Mouse (Mus musculus): ENCODE data around the gene Naaa. TPM values are rescaled to one million over a fixed set of nuclear protein-coding genes. Genes with fewer than 3 reads are reported as not detected.

Gene Naaa
- polyA plus RNA-seq, 1 experiment from 2014 or later: 14.6 TPM

- 96% methylated on average over 3 of the region's 3 CpGs for WGBS
- Histone ChIP-seq H3K9me3 (no peaks in the 10 kb centered on the region), H3K4me2 (no peak overlapping the region), H3K9ac (no peak overlapping the region), H3K36me3 (no peaks in the 10 kb centered on the region), H3K4me3 (no peak overlapping the region), H3K27ac (replicated peaks) (no peak overlapping the region), H3K27me3 (no peaks in the 10 kb centered on the region), H3K4me1 (replicated peaks) (no peaks in the 10 kb centered on the region)
- ATAC-seq (ENCODE audit: low read depth): no peak
These were observed 48.5 kb downstream of the Naaa start for GRCm38 (mm10) chr5:92229514-92229913.

GRCm38 (mm10) chr5:92228776-92229175 lies 49.2 kb downstream of the Naaa start:
- Histone ChIP-seq H3K4me2 (no peak overlapping the region), H3K27ac (replicated peaks) (no peak overlapping the region), H3K4me3 (no peak overlapping the region)

GRCm38 (mm10) chr5:92227782-92228181 lies 50.2 kb downstream of the Naaa start:
- no peak overlapping the region for H3K4me2 ChIP-seq
- H3K4me3 ChIP-seq: no peak overlapping the region
- no peaks in the 10 kb centered on the region for H3K9me3 ChIP-seq
- H3K27ac ChIP-seq (replicated peaks): no peak overlapping the region
- WGBS: 94% methylated on average over 7 of the region's 7 CpGs
- no peaks in the 10 kb centered on the region for H3K4me1 ChIP-seq (replicated peaks)
- no peak overlapping the region for H3K9ac ChIP-seq
- ATAC-seq (ENCODE audit: low read depth): no peak
- no peaks in the 10 kb centered on the region for H3K36me3 ChIP-seq
- H3K27me3 ChIP-seq: no peaks in the 10 kb centered on the region

More at GRCm38 (mm10) chr5:92228776-92229175, 49.2 kb downstream of the Naaa start:
- Histone ChIP-seq H3K27me3 (no peaks in the 10 kb centered on the region), H3K4me1 (replicated peaks) (no peaks in the 10 kb centered on the region), H3K9me3 (no peaks in the 10 kb centered on the region), H3K36me3 (no peaks in the 10 kb centered on the region), H3K9ac (no peak overlapping the region)
- WGBS: 48% methylated on average over 10 of the region's 10 CpGs
- ATAC-seq (ENCODE audit: low read depth): no peak

- WGBS: 91% methylated on average over 8 of the region's 8 CpGs
- Histone ChIP-seq H3K4me2 (no peak overlapping the region), H3K9me3 (no peaks in the 10 kb centered on the region), H3K27me3 (no peaks in the 10 kb centered on the region), H3K36me3 (no peaks in the 10 kb centered on the region), H3K9ac (no peak overlapping the region), H3K4me1 (replicated peaks) (peaks cover 9% of the 10 kb centered on the region; the same call in 1 of the 2 replicates), H3K27ac (replicated peaks) (no peak overlapping the region), H3K4me3 (no peak overlapping the region)
- no peak for ATAC-seq (ENCODE audit: low read depth)
These were observed 57.6 kb downstream of the Naaa start for GRCm38 (mm10) chr5:92220287-92220902.

- Histone ChIP-seq H3K27me3 (no peaks in the 10 kb centered on the region), H3K9ac (no peak overlapping the region), H3K4me2 (no peak overlapping the region), H3K4me3 (no peak overlapping the region), H3K9me3 (no peaks in the 10 kb centered on the region), H3K27ac (replicated peaks) (no peak overlapping the region), H3K36me3 (no peaks in the 10 kb centered on the region), H3K4me1 (replicated peaks) (peaks cover 9% of the 10 kb centered on the region; the same call in 1 of the 2 replicates)
- WGBS: 76% methylated on average over 6 of the region's 6 CpGs
- ATAC-seq (ENCODE audit: low read depth): no peak
These were observed 58.1 kb downstream of the Naaa start for GRCm38 (mm10) chr5:92219826-92220225.

GRCm38 (mm10) chr5:92218915-92219793 lies 58.8 kb downstream of the Naaa start:
- ATAC-seq (ENCODE audit: low read depth): peak; percentile 86
- Histone ChIP-seq H3K36me3 (no peaks in the 10 kb centered on the region), H3K4me3 (no peak overlapping the region), H3K9ac (no peak overlapping the region), H3K27ac (replicated peaks) (no peak overlapping the region; the same call in 1 of the 2 replicates), H3K4me2 (no peak overlapping the region), H3K27me3 (no peaks in the 10 kb centered on the region), H3K9me3 (no peaks in the 10 kb centered on the region), H3K4me1 (replicated peaks) (peaks cover 9% of the 10 kb centered on the region; the same call in 1 of the 2 replicates)
- WGBS: 43% methylated on average over 17 of the region's 17 CpGs

GRCm38 (mm10) chr5:92215308-92215707 lies 62.7 kb downstream of the Naaa start, which contains the start of gene U90926:
Gene U90926, minus strand, starts transcription at chr5:92215408.
- Histone ChIP-seq H3K4me3 (no peak within 1 kb of the TSS), H3K9ac (no peak within 1 kb of the TSS), H3K36me3 (no peaks in the 10 kb centered on the region), H3K4me1 (replicated peaks) (peaks cover 9% of the 10 kb centered on the region; the same call in 1 of the 2 replicates), H3K9me3 (no peaks in the 10 kb centered on the region), H3K27me3 (no peaks in the 10 kb centered on the region), H3K27ac (replicated peaks) (no peak within 1 kb of the TSS), H3K4me2 (no peak within 1 kb of the TSS)
- no peak for ATAC-seq (ENCODE audit: low read depth)
- WGBS: 94% methylated on average over 4 of the region's 4 CpGs

DNA sequence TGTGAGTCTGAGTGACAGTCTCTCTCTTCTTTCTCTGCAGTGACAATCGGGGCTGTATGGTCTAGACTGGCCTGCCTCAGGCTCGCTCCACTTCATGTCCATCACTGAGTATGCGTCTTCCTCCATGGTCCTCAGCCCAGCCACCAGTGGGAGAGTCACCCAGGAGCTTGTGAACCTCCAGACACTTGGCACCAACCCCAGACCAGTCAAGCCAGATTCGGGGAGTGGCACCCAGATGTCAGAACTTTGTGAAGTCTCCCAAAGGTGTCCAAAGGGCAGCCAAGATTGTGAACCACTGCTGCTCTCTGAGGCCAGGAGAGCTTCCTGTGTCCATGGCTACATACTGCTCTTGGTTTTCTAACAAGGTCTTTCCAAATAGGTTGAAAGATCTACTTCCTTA lies 65.7 kb downstream of the Naaa start:
- Histone ChIP-seq H3K27me3 (no peaks in the 10 kb centered on the region), H3K36me3 (no peaks in the 10 kb centered on the region), H3K27ac (replicated peaks) (no peak overlapping the region), H3K4me2 (no peak overlapping the region), H3K9ac (no peak overlapping the region), H3K4me1 (replicated peaks) (no peaks in the 10 kb centered on the region), H3K4me3 (no peak overlapping the region), H3K9me3 (no peaks in the 10 kb centered on the region)
- WGBS: 96% methylated on average over 4 of the region's 4 CpGs
- ATAC-seq (ENCODE audit: low read depth): no peak

- Histone ChIP-seq H3K4me3 (no peak overlapping the region), H3K36me3 (peaks cover 12% of the 10 kb centered on the region), H3K9me3 (no peaks in the 10 kb centered on the region), H3K4me1 (replicated peaks) (no peaks in the 10 kb centered on the region), H3K9ac (no peak overlapping the region), H3K4me2 (no peak overlapping the region), H3K27ac (replicated peaks) (no peak overlapping the region), H3K27me3 (no peaks in the 10 kb centered on the region)
- ATAC-seq (ENCODE audit: low read depth): no peak
- 75% methylated on average over 8 of the region's 8 CpGs for WGBS
These were observed 67.8 kb downstream of the Naaa start for GRCm38 (mm10) chr5:92210205-92210604.

Other genes starting within 250 kb of the Naaa start
- 4.8 and 5.2 TPM in 2 replicates for gene Cdkl2, start 234.3 kb downstream of the Naaa start, polyA plus RNA-seq (2015; fragmentation: Nextera tagmentation; extraction: Ambion mirVana)
- 380 and 403 TPM in 2 replicates for gene G3bp2, start 194.5 kb downstream of the Naaa start, polyA plus RNA-seq (2015; fragmentation: Nextera tagmentation; extraction: Ambion mirVana)
- gene Uso1, start 140.2 kb downstream of the Naaa start, polyA plus RNA-seq (2015; fragmentation: Nextera tagmentation; extraction: Ambion mirVana): 45.7 and 49.3 TPM in 2 replicates
- gene U90926, start 62.8 kb downstream of the Naaa start, polyA plus RNA-seq (2015; fragmentation: Nextera tagmentation; extraction: Ambion mirVana): not detected in 2 replicates
- 0.21 and 0.67 TPM in 2 replicates for gene Ppef2, start 21.9 kb downstream of the Naaa start, polyA plus RNA-seq (2015; fragmentation: Nextera tagmentation; extraction: Ambion mirVana)
- 26.1 and 28.2 TPM in 2 replicates for gene Sdad1, start 32.3 kb upstream of the Naaa start, polyA plus RNA-seq (2015; fragmentation: Nextera tagmentation; extraction: Ambion mirVana)
- gene Cxcl9, start 49.9 kb upstream of the Naaa start, polyA plus RNA-seq (2015; fragmentation: Nextera tagmentation; extraction: Ambion mirVana): not detected in 2 replicates
- 12.4 and 13.1 TPM in 2 replicates for gene Art3, start 53.7 kb upstream of the Naaa start, polyA plus RNA-seq (2015; fragmentation: Nextera tagmentation; extraction: Ambion mirVana)
- gene Cxcl10, start 70.7 kb upstream of the Naaa start, polyA plus RNA-seq (2015; fragmentation: Nextera tagmentation; extraction: Ambion mirVana): 1.0 TPM in 1 of 2 replicates, not detected in the other
- gene Nup54, start 157.0 kb upstream of the Naaa start, polyA plus RNA-seq (2015; fragmentation: Nextera tagmentation; extraction: Ambion mirVana): 43.7 and 50.4 TPM in 2 replicates
- gene Scarb2, start 228.7 kb upstream of the Naaa start, polyA plus RNA-seq (2015; fragmentation: Nextera tagmentation; extraction: Ambion mirVana): 18.8 and 18.9 TPM in 2 replicates